Mouse (Mus musculus) layer of hippocampus, adult 11-12 months (tissue): ENCODE data around the gene Gal3st1.

ENCODE experiments used
- DNase-seq: peaks from one replicate; pipeline ENCODE4 v3.0.0; 2022; ENCODE audit warnings: low spot score

Gene Gal3st1

DNA sequence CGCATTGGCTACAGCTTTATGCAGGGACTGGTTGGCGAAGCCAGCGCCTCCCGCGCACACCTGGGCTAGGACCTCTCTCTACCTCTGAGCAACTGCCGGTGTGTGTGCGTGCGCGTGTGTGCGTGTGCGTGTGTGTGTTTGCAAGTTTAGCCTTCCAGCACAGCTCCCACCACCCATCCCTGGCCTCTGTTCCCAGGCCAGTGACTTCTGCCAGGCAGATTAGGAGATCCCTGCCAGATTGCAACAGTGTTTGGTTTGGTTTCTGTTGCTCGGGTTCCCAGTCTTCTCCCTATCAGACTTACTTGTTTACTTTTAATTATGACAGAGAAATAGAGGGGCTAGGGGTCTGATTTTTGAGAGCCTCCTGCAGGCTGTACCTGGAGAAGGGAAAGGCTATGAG, 48.5 kb downstream of the Gal3st1 start:
- no peak for DNase-seq

DNA sequence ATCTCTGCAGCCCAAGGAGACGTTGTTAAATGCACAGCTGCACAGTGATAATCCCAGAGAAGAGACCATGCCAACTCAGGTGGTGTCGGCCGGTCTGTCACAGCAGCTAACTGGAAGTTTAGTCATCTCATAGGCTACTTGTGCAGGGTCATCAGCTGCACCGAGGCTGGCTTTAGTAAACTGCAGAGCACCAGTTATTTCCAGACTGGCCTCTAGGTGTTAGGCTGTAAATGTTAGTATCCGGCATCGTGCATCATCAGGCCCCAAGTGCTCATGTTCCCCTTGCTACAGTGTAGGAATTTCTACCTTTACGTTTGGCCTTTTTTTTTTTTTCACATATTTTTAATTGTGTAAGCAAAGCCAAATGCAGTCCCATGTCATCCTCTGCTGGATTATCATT, 50.0 kb downstream of the Gal3st1 start:
- DNase-seq, result no peak

GRCm38 (mm10) chr11:4034169-4034568, 50.7 kb downstream of the Gal3st1 start:
- DNase-seq, result no peak

DNA sequence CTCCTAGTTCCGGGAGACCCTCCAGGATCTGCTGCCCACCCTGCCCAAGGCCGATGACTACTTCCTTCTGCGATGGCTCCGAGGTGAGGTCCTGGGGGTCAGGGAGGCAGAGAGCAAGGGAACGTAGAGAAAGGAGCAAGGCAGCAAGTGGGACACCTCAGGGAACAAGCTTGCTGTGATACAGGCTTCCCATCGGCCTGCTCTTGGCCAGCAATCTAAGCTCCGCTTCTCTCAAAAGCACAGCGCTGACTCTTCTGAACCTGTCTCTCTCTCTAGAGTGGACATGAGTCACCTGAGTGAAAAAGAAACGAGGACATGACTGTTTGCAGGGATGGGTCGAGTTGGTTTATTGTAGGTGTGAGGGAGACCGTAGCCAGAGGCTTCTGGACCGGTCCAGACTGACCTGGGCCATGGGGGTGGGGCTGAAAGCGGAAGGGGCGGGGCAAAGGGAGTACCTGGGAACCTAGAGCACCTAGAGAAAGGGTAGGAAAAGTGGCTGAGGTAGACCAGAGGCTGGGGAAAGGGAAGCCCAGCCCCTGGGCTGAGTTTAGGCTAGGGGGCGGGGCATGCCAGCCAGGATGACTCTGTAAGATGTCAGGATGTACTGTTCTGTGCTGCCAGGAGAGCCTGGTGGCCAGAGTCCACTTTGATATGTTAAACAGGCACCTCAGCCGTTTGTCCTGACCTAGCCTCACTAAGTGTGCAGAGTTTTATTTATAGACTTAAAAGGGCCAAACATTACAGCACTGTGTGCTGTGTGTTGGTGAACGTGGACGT, 51.9 kb downstream of the Gal3st1 start:
- no peak for DNase-seq

GRCm38 (mm10) chr11:4035916-4036315, 52.5 kb downstream of the Gal3st1 start:
- no peak for DNase-seq

GRCm38 (mm10) chr11:4036365-4037084, 53.1 kb downstream of the Gal3st1 start:
- no peak for DNase-seq

DNA sequence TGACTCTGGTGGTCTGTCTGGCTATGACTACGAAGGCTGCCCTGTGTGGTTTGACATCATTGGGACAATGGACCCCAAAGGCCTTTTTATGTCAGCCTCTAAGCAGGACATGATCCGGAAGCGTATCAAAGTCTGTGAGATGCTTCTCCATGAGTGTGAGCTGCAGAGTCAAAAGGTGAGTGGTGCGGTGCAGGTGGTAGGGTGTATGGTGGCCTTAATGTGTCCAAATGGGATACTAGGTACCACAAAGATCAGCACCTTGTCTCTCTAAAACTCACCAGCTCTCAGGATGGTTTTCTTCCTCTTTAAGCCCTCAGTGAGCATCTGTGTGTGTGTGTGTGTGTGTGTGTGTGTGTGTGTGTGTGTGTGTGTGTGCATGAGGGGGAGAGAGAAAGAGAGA, 56.5 kb downstream of the Gal3st1 start:
- no peak for DNase-seq

- DNase-seq, result no peak
Observed at GRCm38 (mm10) chr11:4041123-4041625, 57.7 kb downstream of the Gal3st1 start.

GRCm38 (mm10) chr11:4043081-4043480, 59.6 kb downstream of the Gal3st1 start:
- no peak for DNase-seq

DNA sequence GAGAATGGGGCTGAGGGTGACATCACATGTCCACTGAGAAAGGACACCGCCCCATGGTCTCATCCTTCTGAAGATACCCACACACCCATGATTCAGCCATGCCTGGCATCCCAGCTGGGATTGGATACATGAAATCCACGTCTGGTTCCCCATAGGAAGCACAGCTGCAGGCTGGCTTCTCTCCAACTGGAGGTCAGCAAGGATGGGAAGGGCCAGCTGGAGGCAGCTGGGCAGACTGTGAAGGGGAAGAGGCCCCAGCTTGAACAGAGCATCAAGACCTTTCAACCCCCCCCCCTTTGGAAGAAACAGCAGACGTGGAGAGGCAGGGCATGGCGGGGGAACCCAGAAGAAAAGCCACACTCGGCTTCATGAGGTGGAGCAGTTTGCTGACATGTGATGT, 63.1 kb downstream of the Gal3st1 start:
- no peak for DNase-seq

- DNase-seq, result no peak
Observed at GRCm38 (mm10) chr11:4047766-4048165, 64.3 kb downstream of the Gal3st1 start.

DNA sequence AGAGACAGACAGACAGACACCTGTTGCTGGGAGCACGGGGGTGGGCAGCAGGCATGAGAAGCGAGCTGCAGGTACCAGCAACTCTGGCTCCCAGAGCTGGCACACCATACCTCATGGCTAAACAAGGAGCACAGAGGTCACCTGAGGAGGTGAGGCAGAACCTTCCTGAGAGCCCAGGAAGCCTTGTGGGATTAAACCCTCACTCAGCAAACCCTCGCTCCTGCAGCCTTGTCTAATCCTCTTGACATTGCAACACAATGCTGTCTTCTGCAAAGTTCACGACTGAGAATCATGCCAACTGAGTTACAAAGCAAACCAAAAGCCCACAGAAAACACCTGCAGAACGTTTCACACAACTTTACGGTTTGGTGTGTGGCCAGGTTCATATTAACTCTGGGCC, 65.0 kb downstream of the Gal3st1 start:
- no peak for DNase-seq
